Mouse (Mus musculus) testis, adult 2 months (tissue): ENCODE measurements at regions not wholly inside any gene's neighbourhood (a gene's known extent, or its start where the extent isn't known, plus 50 kb on each side); places are given as distances from the start of the nearest gene placed in this dataset.

Experiments used
- H3K27ac ChIP-seq: fragments of 200-500 bp; 2 replicates; pipeline ENCODE4 v1.5.1; 2012; ENCODE audit warnings: low read depth, low read length; ENCODE audit not compliant: control insufficient read depth, insufficient read depth
- H3K27me3 ChIP-seq: fragments of 200-500 bp; 2 replicates; pipeline ENCODE4 v1.6.1; 2012; ENCODE audit warnings: mild to moderate bottlenecking, low read length, moderate library complexity; ENCODE audit not compliant: control insufficient read depth, insufficient read depth
- H3K36me3 ChIP-seq: fragments of 200-500 bp; 2 replicates; pipeline ENCODE4 v1.6.1; 2012; ENCODE audit warnings: mild to moderate bottlenecking, low read length; ENCODE audit not compliant: control insufficient read depth, insufficient read depth
- H3K4me1 ChIP-seq: fragments of 200-500 bp; 2 replicates; pipeline ENCODE4 v1.6.1; 2012; ENCODE audit warnings: low read length; ENCODE audit not compliant: control insufficient read depth, insufficient read depth
- H3K4me3 ChIP-seq: fragments of 200-500 bp; 2 replicates; pipeline ENCODE4 v1.5.1; 2012; ENCODE audit warnings: low read depth, mild to moderate bottlenecking, low read length, moderate library complexity, mixed read lengths; ENCODE audit not compliant: control insufficient read depth
- CTCF ChIP-seq: fragments of 200-500 bp; IDR thresholded peaks from 2 replicates; pipeline ENCODE4 v1.5.1; 2012; ENCODE audit warnings: low read depth, mild to moderate bottlenecking, inconsistent platforms, low read length, moderate library complexity; ENCODE audit not compliant: control insufficient read depth, insufficient read depth, insufficient replicate concordance
- POLR2A ChIP-seq: fragments of 200-500 bp; IDR thresholded peaks from 2 replicates; pipeline ENCODE4 v1.6.1; 2012; ENCODE audit warnings: low read depth, mild to moderate bottlenecking, inconsistent platforms, low read length, moderate library complexity; ENCODE audit not compliant: control insufficient read depth

GRCm38 (mm10) chr1:75786173-75786820 is 240.2 kb downstream of the Slc4a3 start:
- Histone ChIP-seq H3K27me3 (no peaks in the 10 kb centered on the region), H3K4me3 (no peak overlapping the region), H3K36me3 (no peaks in the 10 kb centered on the region), H3K27ac (no peak overlapping the region), H3K4me1 (no peaks in the 10 kb centered on the region)
- TF ChIP-seq POLR2A (no peak), CTCF (no peak)

GRCm38 (mm10) chr1:75791509-75791908 is 245.4 kb downstream of the Slc4a3 start:
- H3K4me3 ChIP-seq: no peak overlapping the region
- TF ChIP-seq CTCF (no peak), POLR2A (no peak)
- H3K4me1 ChIP-seq: no peaks in the 10 kb centered on the region
- H3K27me3 ChIP-seq: no peaks in the 10 kb centered on the region
- H3K36me3 ChIP-seq: no peaks in the 10 kb centered on the region
- H3K27ac ChIP-seq: no peak overlapping the region

- no peak overlapping the region for H3K27ac ChIP-seq
- TF ChIP-seq CTCF: no peak
- TF ChIP-seq POLR2A: no peak
- H3K36me3 ChIP-seq: no peaks in the 10 kb centered on the region
- H3K4me1 ChIP-seq: no peaks in the 10 kb centered on the region
- no peak overlapping the region for H3K4me3 ChIP-seq
- H3K27me3 ChIP-seq: no peaks in the 10 kb centered on the region
Observed at GRCm38 (mm10) chr1:75797793-75798192, 251.7 kb downstream of the Slc4a3 start.

- Histone ChIP-seq H3K4me3 (no peak overlapping the region), H3K27me3 (no peaks in the 10 kb centered on the region), H3K36me3 (no peaks in the 10 kb centered on the region), H3K4me1 (no peaks in the 10 kb centered on the region), H3K27ac (no peak overlapping the region)
- no peak for TF ChIP-seq POLR2A
- TF ChIP-seq CTCF: no peak
Observed at GRCm38 (mm10) chr1:75798375-75799099, 252.5 kb downstream of the Slc4a3 start.

- H3K4me1 ChIP-seq: no peaks in the 10 kb centered on the region
- no peak overlapping the region for H3K27ac ChIP-seq
- no peaks in the 10 kb centered on the region for H3K36me3 ChIP-seq
- TF ChIP-seq CTCF: no peak
- no peaks in the 10 kb centered on the region for H3K27me3 ChIP-seq
- no peak overlapping the region for H3K4me3 ChIP-seq
Observed at GRCm38 (mm10) chr1:75804473-75804872, 258.4 kb downstream of the Slc4a3 start.

DNA sequence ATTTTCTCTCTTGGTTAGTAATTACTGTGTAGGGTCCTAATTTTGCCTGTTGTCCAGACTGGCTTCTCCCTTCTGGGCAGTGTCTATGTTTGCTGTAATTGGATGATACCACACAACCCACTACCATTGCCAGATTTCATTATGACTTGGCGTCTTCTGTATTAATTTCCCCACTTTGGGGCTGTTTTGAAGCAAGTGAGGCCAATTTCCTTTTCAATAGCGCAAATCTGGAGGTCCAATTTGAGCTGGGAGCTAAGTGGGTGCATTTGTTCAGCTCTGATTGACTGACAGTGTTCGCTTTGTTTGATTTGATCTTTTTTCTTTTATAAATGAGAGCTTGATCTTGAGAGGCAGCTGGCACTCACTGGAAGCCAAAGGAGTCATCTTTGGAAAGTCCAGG is 266.4 kb downstream of the Slc4a3 start:
- Histone ChIP-seq H3K27ac (no peak overlapping the region), H3K4me1 (no peaks in the 10 kb centered on the region), H3K4me3 (no peak overlapping the region), H3K36me3 (no peaks in the 10 kb centered on the region), H3K27me3 (no peaks in the 10 kb centered on the region)
- no peak for TF ChIP-seq CTCF
- no peak for TF ChIP-seq POLR2A

DNA sequence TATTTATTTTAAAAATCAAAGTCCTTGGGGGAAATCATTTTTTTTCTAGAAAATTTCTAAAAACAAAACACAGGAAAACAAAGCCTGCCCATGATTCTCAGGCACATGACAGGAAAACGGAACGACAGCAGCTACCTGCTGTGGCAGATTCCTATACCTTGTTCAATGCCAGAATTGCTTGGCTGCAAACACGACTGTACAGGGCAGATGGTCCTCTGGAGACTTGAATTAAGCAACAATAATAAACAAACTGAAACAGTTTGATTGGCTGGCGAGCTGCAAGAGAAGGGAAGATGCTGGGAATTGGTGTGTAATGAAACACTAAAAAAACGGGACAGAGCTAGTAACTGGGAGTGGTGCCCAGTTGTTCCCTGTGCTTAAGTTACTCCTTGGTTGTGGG is 280.1 kb downstream of the Slc4a3 start:
- no peaks in the 10 kb centered on the region for H3K27me3 ChIP-seq
- no peaks in the 10 kb centered on the region for H3K36me3 ChIP-seq
- no peak overlapping the region for H3K27ac ChIP-seq
- no peaks in the 10 kb centered on the region for H3K4me1 ChIP-seq
- H3K4me3 ChIP-seq: no peak overlapping the region
- no peak for TF ChIP-seq POLR2A
- no peak for TF ChIP-seq CTCF
